Mouse (Mus musculus) monocyte, adult 2 months (primary cell): ENCODE results near the gene Spaca7.
A peak's percentile ranks its signal among the peaks of the same experiment; 100 is the strongest.
"Not testable (repeated sequence)": the region's sequence is repeated elsewhere in the genome, so short reads cannot be mapped to it uniquely, and the experiment has no call there.

Experiments
- DNase-seq, 2 experiments: peaks; one replicate each; pipeline ENCODE4 v3.0.0; 2022; ENCODE audit warnings: low spot score in 2 of 2, low read depth in 1 of 2

Gene Spaca7

GRCm38 (mm10) chr8:12572814-12573534, at the start of gene Spaca7:
Gene Spaca7 (plus strand): TSS chr8:12573029.
- no peak for DNase-seq

DNA sequence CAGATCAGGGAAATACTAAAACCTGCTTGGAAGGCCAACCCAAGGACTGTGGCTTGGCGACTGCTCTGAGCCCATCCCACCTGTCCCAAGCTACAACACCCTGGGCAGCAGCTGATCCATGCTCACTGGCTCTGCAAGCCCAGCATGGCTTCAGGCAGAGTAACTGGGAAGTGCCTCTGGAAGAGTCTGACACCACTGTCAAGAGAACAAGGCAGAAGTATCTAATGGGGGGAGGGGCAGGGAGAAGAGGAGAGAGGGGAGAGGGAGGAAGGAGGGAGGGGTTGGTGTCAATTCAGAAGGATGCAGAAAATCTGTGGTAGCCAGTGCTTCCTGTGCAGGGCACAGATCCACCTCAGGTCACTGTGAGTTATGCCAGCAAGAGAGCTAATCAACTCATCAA, 48.5 kb upstream of the Spaca7 start:
- no peak for DNase-seq

DNA sequence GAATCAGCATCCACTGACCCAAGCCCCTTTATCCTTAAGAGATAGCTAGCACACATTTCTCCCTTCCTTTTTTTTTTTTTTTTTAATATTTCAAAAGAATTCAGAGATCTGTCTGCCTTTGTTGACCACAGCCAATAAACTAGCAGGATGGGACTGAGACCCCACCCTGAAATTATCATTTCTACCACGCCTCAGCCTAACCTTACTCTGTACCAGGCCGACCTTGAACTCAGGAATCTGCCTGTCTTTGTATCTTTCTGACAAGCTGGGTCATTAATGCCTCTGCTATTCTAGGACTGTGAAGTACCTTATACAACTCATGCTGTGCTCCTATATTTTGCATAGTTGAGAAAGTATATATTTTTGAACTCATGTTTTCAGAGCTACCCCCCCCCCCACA, 44.2 kb upstream of the Spaca7 start:
- no peak for DNase-seq

GRCm38 (mm10) chr8:12535617-12536016, 37.2 kb upstream of the Spaca7 start:
- no peak for DNase-seq

DNA sequence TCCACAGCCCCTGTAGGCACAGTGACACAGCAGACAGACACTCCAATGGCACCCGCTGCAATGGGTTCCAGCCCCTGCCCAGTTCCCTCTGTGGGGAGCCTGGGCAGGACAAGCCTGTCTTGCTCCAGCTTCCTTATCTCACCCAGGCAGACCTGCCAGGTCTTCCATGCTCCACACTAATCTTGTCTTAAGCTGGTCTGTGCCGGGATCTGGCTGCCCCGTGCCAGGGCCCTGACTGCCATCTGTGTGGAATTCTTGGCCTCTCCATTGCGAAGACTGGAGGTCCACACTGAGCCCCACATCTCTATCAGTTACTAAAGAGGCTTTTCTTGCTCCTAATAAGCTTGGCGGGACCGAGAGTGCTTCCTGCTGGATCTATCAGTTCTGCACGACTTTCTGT, 36.5 kb upstream of the Spaca7 start:
- no peak for DNase-seq

DNA sequence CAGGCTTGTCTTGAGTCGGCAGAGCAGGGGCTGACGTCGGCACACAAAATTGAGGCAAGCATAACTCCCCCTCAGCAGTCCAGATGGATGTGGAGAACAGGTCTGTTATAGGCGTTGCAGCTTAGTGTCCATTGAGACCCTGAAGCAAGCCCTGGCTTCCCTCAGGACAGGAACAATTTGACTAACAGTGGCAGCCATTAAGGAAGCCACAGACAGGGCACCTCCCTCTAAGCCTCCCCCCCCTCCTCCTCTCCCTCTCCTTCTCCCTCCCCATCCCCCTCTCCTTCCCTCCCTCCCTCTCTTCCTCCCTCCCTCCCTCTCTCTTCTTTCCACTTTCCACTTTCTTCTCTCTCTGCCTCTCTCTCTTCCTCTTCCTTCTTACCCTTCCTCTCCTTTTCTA, 27.6 kb upstream of the Spaca7 start:
- DNase-seq = no peak

DNA sequence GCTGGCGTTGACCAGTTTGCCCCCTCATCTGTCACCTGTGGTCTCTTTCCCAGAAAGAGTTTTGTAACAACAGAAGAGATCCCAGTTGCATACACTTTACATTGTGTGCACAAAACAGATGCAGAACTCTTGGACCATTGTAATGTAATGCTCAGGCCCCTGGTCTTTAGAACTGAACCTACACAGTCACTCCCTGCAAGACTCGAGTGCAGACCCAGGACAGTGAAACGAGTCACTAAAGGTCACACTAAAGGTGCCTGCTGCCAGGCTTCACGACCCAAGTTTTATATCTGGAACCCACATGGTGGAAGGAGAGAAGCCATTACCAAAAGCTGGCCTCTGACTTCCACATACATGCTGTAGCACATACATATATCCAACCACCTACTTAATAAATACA, 27.2 kb upstream of the Spaca7 start:
- no peak for DNase-seq

DNA sequence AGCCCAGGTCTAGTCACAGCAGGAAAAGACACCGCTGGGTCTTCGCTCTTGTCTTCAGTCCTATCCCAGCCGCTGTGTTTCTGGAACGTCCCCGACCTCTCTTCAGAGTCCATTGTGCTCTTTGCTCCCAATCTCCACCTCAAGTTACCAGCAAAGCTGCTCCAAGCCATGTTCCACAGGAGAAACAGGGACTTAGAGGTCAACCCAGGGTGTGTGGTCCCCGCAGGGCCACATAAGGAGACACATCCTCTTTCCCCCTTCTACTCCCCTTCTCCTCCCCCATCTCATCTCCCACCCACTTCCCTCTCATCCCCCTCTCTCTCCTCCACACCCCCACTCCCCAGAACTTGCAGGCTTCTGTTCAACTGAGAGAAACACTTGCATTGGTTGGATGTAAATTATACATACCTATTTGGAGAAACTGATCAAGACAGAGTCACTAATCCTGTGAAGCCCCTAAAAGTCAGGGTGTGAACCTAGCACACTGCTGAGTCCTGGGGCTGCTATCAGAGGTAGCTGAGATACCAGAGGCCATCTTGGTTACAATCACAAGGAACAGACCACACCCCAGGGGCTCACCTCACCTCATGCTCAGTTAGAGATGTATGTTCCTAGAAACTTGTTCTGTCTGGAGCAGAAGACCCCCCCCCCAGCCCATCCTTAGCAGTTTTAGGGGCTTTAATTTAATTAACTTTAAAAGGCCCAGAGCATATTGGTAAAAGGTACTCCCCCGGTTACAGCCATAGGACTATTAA, 25.2 kb upstream of the Spaca7 start:
- DNase-seq = no peak

GRCm38 (mm10) chr8:12548255-12548654, 24.6 kb upstream of the Spaca7 start:
- DNase-seq = no peak

- DNase-seq = no peak
These were observed 24.1 kb upstream of the Spaca7 start for GRCm38 (mm10) chr8:12548680-12549079.

- no peak for DNase-seq
These were observed 17.2 kb upstream of the Spaca7 start for GRCm38 (mm10) chr8:12555515-12556145.

GRCm38 (mm10) chr8:12558786-12559185, 14.0 kb upstream of the Spaca7 start:
- DNase-seq = no peak

DNA sequence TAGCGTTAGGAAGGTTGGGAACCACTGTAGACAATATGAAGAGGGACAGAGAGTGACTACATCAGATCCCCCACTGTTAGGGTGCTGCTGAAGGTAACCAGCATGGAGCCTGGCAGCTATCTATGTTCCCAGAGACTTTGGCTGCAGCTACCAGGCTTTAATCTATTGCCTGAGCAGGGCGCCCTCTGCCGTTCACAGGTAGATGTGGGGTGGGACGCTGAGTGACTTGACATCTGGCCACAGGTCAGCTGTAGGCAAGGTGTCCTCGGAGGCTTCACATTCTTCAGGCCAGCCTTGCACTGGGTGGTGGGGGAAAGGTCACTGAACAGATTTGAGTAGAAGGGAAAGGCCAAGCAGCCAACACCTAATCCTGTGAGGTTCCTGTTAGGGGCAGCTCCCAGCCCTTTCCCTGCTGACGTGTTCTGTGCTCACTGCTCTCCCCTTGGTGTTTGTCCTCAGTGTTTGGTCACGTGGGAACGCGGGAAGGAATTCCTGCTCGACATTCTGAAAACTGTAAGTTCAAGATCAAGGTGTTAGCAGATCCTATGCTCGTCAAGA, 11.3 kb upstream of the Spaca7 start:
- DNase-seq = no peak

DNA sequence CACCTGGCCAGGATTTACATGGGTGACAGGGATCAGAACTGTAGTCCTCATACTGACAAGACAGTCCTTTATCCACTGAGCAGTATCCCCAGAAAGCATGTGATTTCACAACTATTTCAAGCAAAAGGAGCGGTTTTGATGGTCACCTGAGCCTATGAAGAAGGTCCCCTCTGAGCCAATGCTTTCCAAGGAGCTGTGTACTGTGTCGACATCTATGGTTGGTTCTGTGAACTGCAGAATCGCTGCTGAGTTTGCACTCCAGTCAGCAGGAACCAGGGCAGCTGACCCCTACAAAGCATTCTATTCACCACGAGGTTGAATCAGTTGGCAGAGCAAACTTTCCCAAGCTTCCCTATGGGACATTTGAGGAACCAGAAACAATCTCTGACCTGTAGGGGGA, 8.5 kb upstream of the Spaca7 start:
- DNase-seq = no peak

GRCm38 (mm10) chr8:12565488-12565887, 7.3 kb upstream of the Spaca7 start:
- DNase-seq = no peak

GRCm38 (mm10) chr8:12566509-12566908, 6.3 kb upstream of the Spaca7 start:
- DNase-seq = no peak

GRCm38 (mm10) chr8:12576003-12576402, 3.2 kb downstream of the Spaca7 start:
- no peak for DNase-seq

- DNase-seq = no peak
These were observed 3.9 kb downstream of the Spaca7 start for GRCm38 (mm10) chr8:12576739-12577138.

DNA sequence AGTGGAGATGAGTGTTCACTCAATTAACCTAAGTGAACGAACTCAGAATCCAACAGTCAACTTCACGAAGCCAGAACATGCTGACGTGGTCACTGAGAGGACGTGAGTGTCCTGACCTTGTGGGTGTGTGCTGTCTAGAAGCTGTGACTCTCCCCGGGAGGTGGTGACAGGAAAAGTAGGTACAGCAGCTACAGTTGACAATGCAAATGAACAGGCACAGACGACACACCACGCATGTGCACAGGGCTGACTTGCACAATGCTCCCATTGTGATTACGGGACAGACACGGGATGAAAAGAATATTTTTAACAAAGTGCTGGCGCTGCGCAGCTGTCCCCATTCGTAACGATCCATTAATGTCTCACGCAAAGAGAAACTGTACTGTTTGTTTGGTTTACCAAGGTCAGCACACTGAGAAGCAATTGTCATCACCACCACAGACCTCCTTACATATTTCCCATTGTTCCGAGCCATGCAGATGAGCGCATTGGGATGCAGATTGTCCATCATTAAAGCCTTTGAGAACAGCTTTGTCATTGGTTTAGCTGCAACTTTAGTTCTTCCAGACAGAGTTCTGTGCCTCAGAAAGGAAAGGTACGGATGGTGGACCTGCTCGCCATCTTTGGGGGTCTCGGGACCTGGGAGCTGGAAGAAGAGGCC, 6.6 kb downstream of the Spaca7 start:
- DNase-seq = not testable (repeated sequence)

- no peak for DNase-seq
These were observed 11.0 kb downstream of the Spaca7 start for GRCm38 (mm10) chr8:12583785-12584184.

GRCm38 (mm10) chr8:12607223-12607622, 34.4 kb downstream of the Spaca7 start:
- peak; percentile 8 to 14 for DNase-seq
